Mouse (Mus musculus) mouse embryonic stem cell (cell line): ENCODE data around the gene Rasgrp4.

Experiments
- in situ Hi-C, 2 experiments: fragments of 300-500 bp; cut with MboI; formaldehyde crosslinking; loops; 1 replicate in 1 of 2; 3 replicates in 1 of 2; pipeline ENCODE4 v1.14.3; 2019 to 2020; ENCODE audit warnings: low sequenced_read_pairs in 2 of 2, low pct_unique_long_range_greater_than_20kb in 1 of 2, mixed read lengths in 1 of 2; ENCODE audit not compliant: unreplicated experiment in 1 of 2

The Rasgrp4 gene

GRCm38 (mm10) chr7:29141416-29141815, 6.8 kb downstream of the Rasgrp4 start:
- in situ Hi-C loops = no loop called here

- in situ Hi-C loops = no loop called here
These were observed 9.4 kb downstream of the Rasgrp4 start for GRCm38 (mm10) chr7:29144006-29144405.

- in situ Hi-C loops = no loop called here
These were observed 12.1 kb downstream of the Rasgrp4 start for GRCm38 (mm10) chr7:29146625-29147367.

- in situ Hi-C loops = no loop called here
These were observed 14.1 kb downstream of the Rasgrp4 start for GRCm38 (mm10) chr7:29148771-29149170.

- in situ Hi-C loops = no loop called here
These were observed 16.8 kb downstream of the Rasgrp4 start for GRCm38 (mm10) chr7:29151486-29151885.

GRCm38 (mm10) chr7:29154018-29154720, 19.5 kb downstream of the Rasgrp4 start:
- in situ Hi-C loops = no loop called here

GRCm38 (mm10) chr7:29155196-29155837, 20.7 kb downstream of the Rasgrp4 start:
- in situ Hi-C loops = no loop called here

GRCm38 (mm10) chr7:29155838-29156782, 21.5 kb downstream of the Rasgrp4 start, which contains the start of gene Fam98c:
Gene Fam98c (minus strand): TSS chr7:29156234.
- in situ Hi-C loops = no loop called here

GRCm38 (mm10) chr7:29158264-29158663, 23.6 kb downstream of the Rasgrp4 start:
- in situ Hi-C loops = no loop called here

- in situ Hi-C loops = no loop called here
These were observed 27.6 kb downstream of the Rasgrp4 start for GRCm38 (mm10) chr7:29162294-29162693.

- in situ Hi-C loops = no loop called here
These were observed 28.3 kb downstream of the Rasgrp4 start for GRCm38 (mm10) chr7:29162750-29163525.

- in situ Hi-C loops = no loop called here
These were observed 33.0 kb downstream of the Rasgrp4 start for GRCm38 (mm10) chr7:29167656-29168055.

- in situ Hi-C loops = no loop called here
These were observed 33.6 kb downstream of the Rasgrp4 start for GRCm38 (mm10) chr7:29168121-29168695.

- in situ Hi-C loops = no loop called here
These were observed 34.2 kb downstream of the Rasgrp4 start for GRCm38 (mm10) chr7:29168791-29169230.

- in situ Hi-C loops = no loop called here
These were observed 34.8 kb downstream of the Rasgrp4 start for GRCm38 (mm10) chr7:29169231-29170065.

GRCm38 (mm10) chr7:29170066-29170754, 35.6 kb downstream of the Rasgrp4 start, which contains the start of the genes Ggn and Spred3:
Gene Ggn (plus strand): TSS chr7:29170210.
Gene Spred3 (minus strand): TSS chr7:29170411.
- in situ Hi-C loops = no loop called here
